Comparison of ENCODE assay signal across 9 mouse cellular contexts in the genomic region with DNA sequence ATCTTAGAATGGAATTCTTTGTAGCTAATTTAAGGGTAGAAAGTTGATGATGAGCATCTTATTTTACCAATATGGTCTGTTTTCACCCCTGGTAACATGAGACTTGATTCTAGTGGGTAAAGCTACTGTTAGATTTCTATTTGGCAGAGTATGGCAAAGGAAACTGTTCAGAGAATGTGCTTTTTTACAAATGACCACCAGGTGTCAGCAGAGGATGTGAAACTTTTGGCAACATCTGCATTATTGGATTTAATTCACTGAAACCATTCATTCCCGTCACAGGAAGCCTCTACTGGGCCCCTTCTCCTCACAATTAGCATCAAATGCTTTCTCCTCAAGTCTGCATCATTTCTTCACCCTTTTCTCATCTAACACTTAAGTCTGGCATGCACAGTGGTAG.
A peak's percentile ranks its signal among the peaks of the same experiment; 100 is the strongest.
DNase-seq lines count a peak whose midpoint lies in the region; ATAC-seq and TF ChIP-seq lines count a peak whose summit lies in the region.
"Had no signal": no experiment of that assay in that cellular context is flagged by ENCODE, and none has a peak within 500 bp of the region (broad histone marks: within the 10 kb centered on the region; RNA-seq: fewer than 3 reads in every experiment).

No protein-coding gene starts in this region.

- no peak for ATAC-seq in kidney, embryonic 15.5 days (replicated peaks; ENCODE audit: low FRiP score)
- ATAC-seq in erythroid progenitor cell, adult 5-6 weeks (replicated peaks; ENCODE audit: low FRiP score, poor library complexity, severe bottlenecking) = no peak

- TF ChIP-seq RAD21 in MEL (IDR thresholded peaks at IDR 0.05; ENCODE audit: low read depth, low read length) = peak; percentile 87

- no peak for TF ChIP-seq POLR2A in MEL (IDR thresholded peaks at IDR 0.05; ENCODE audit: control insufficient read depth in 1 of 2, insufficient read depth in 1 of 2, low read depth in 1 of 2, low read length in 2 of 2, poor library complexity in 1 of 2)

- no peak for TF ChIP-seq EP300 in MEL (IDR thresholded peaks at IDR 0.05; ENCODE audit: low read depth in 1 of 2, low read length in 2 of 2)

- DNase-seq in kidney, adult 9 months = peak; percentile 40
- peak; percentile 6 for DNase-seq in CD4-positive helper T cell, adult 2 months (ENCODE audit: low read depth, low spot score)
- DNase-seq in MEL (ENCODE audit: low read depth, low spot score) = peak; percentile 52
- DNase-seq in hindlimb bud, embryonic 11.5 days (ENCODE audit: extremely low spot score, low read depth, low spot score) = peak; percentile 24
- no peak for DNase-seq in urinary bladder, adult 2 months (ENCODE audit: low spot score)
- no peak for DNase-seq in frontal cortex, postnatal 25 days (ENCODE audit: low spot score in 2 of 2)

- H3K36me3 ChIP-seq in kidney, embryonic 15.5 days = no peaks in the 10 kb centered on the region
- H3K36me3 ChIP-seq in MEL (ENCODE audit: control insufficient read depth in 1 of 2, insufficient read depth in 2 of 2, low read length in 2 of 2) = no peaks in the 10 kb centered on the region
- H3K36me3 ChIP-seq: lung, embryonic 15.5 days had no signal

- no peak overlapping the region for H3K27ac ChIP-seq in kidney, embryonic 15.5 days
- H3K27ac ChIP-seq in MEL (ENCODE audit: control insufficient read depth, low read depth, low read length) = no peak overlapping the region
- H3K27ac ChIP-seq: lung, embryonic 15.5 days had no signal

- H3K79me2 ChIP-seq in MEL (ENCODE audit: control insufficient read depth, insufficient read depth, low read length, poor library complexity) = no peaks in the 10 kb centered on the region

- no peak overlapping the region for H3K9ac ChIP-seq in kidney, embryonic 15.5 days
- no peak overlapping the region for H3K9ac ChIP-seq in MEL (ENCODE audit: control insufficient read depth, low read depth, low read length, poor library complexity, severe bottlenecking)
- H3K9ac ChIP-seq: lung, embryonic 15.5 days had no signal

- no peak overlapping the region for H3K4me3 ChIP-seq in kidney, embryonic 15.5 days (replicated peaks)
- H3K4me3 ChIP-seq in MEL (ENCODE audit: control insufficient read depth in 1 of 2, insufficient read depth in 1 of 2, low read depth in 2 of 2, low read length in 2 of 2) = no peak overlapping the region
- H3K4me3 ChIP-seq: lung, embryonic 15.5 days had no signal

- no peaks in the 10 kb centered on the region for H3K9me3 ChIP-seq in kidney, embryonic 15.5 days (replicated peaks)
- no peaks in the 10 kb centered on the region for H3K9me3 ChIP-seq in MEL (replicated peaks; ENCODE audit: insufficient read depth, low read length)
- H3K9me3 ChIP-seq: lung, embryonic 15.5 days had no signal

- peak in 2 of 3 experiments; percentile 54 to 68; a peak in 4 of 6 replicates for TF ChIP-seq CTCF in MEL (IDR thresholded peaks at IDR 0.05 in 2 of 3, conservative IDR thresholded peaks at IDR 0.05 in 1 of 3; ENCODE audit: control insufficient read depth in 1 of 3, insufficient read depth in 1 of 3, low read depth in 2 of 3, low read length in 3 of 3, poor library complexity in 1 of 3, severe bottlenecking in 1 of 3)

- 31% methylated on average over 1 of the region's 1 CpGs for WGBS in kidney, embryonic 15.5 days

- no peak overlapping the region for H3K4me2 ChIP-seq in kidney, embryonic 15.5 days
- H3K4me2 ChIP-seq: lung, embryonic 15.5 days had no signal

- H3K4me1 ChIP-seq in kidney, embryonic 15.5 days = no peaks in the 10 kb centered on the region
- H3K4me1 ChIP-seq in MEL (ENCODE audit: control insufficient read depth in 1 of 2, insufficient read depth in 2 of 2, low read length in 2 of 2) = no peaks in the 10 kb centered on the region

- H3K27me3 ChIP-seq in kidney, embryonic 15.5 days = peaks cover 7% of the 10 kb centered on the region; the same call in 1 of the 2 replicates
- no peaks in the 10 kb centered on the region; a peak in 2 of 4 replicates for H3K27me3 ChIP-seq in MEL (ENCODE audit: control insufficient read depth in 1 of 2, insufficient read depth in 2 of 2, low read length in 2 of 2)
- H3K27me3 ChIP-seq: lung, embryonic 15.5 days had no signal

TF ChIP-seq in MEL, 35 proteins besides CTCF, POLR2A, EP300 and RAD21:
- TF ChIP-seq TCF12 (IDR thresholded peaks at IDR 0.05; ENCODE audit: low read depth, low read length) (no peak), SMC3 (IDR thresholded peaks at IDR 0.05; ENCODE audit: low read depth, low read length) (peak; percentile 83), ZC3H11A (IDR thresholded peaks at IDR 0.05; ENCODE audit: low read depth, low read length) (peak; percentile 70)
TF ChIP-seq in MEL: peak in this region for 2.

Comparison
In these comparisons a context has a peak if more than half of its experiments do, and no peak if none do; other contexts are left out.
1. DNase-seq: peak in kidney, adult 9 months (single experiment), CD4-positive helper T cell, adult 2 months (single experiment), MEL (single experiment) and hindlimb bud, embryonic 11.5 days (single experiment); none in urinary bladder, adult 2 months (single experiment) and frontal cortex, postnatal 25 days (0 of 2).